Mouse (Mus musculus): ENCODE measurements around the gene Olfr194. TPM values are rescaled to one million over a fixed set of nuclear protein-coding genes. Genes with fewer than 3 reads are reported as not detected.
"Not testable (repeated sequence)": the region's sequence is repeated elsewhere in the genome, so short reads cannot be mapped to it uniquely, and the experiment has no call there.

The Olfr194 gene
- polyA plus RNA-seq (2012; rRNA removed) = not detected in 2 replicates

- Histone ChIP-seq H3K36me3 (ENCODE audit: control insufficient read depth, insufficient read depth, low read length) (no peaks in the 10 kb centered on the region), H3K4me3 (ENCODE audit: control insufficient read depth, insufficient read depth, low read length) (no peak within 1 kb of the TSS), H3K4me1 (replicated peaks; ENCODE audit: control insufficient read depth, insufficient read depth, low read length) (no peaks in the 10 kb centered on the region), H3K27ac (ENCODE audit: control insufficient read depth, insufficient read depth, low read length) (no peak within 1 kb of the TSS), H3K27me3 (ENCODE audit: control insufficient read depth, insufficient read depth, low read length) (no peaks in the 10 kb centered on the region)
- TF ChIP-seq POLR2A (IDR thresholded peaks at IDR 0.05; ENCODE audit: control insufficient read depth, extremely low read depth, insufficient read depth, low read length, poor library complexity) (no peak), CTCF (IDR thresholded peaks at IDR 0.05; ENCODE audit: borderline replicate concordance, control insufficient read depth, extremely low read depth, insufficient read depth, low read length, poor library complexity) (no peak)
- no peak for DNase-seq
Observed at GRCm38 (mm10) chr16:59120969-59121368, at the start of gene Olfr194. Gene Olfr194, minus strand, starts transcription at chr16:59121069.

GRCm38 (mm10) chr16:59170354-59170753, 49.5 kb upstream of the Olfr194 start, which contains the start of gene Olfr196:
Gene Olfr196, minus strand, starts transcription at chr16:59170454.
- WGBS = 73% methylated on average over 3 of the region's 3 CpGs
- H3K4me1 ChIP-seq (replicated peaks; ENCODE audit: control insufficient read depth, insufficient read depth, low read length) = no peaks in the 10 kb centered on the region
- DNase-seq = no peak
- TF ChIP-seq CTCF (IDR thresholded peaks at IDR 0.05; ENCODE audit: borderline replicate concordance, control insufficient read depth, extremely low read depth, insufficient read depth, low read length, poor library complexity) (no peak), POLR2A (IDR thresholded peaks at IDR 0.05; ENCODE audit: control insufficient read depth, extremely low read depth, insufficient read depth, low read length, poor library complexity) (no peak)
- H3K36me3 ChIP-seq (ENCODE audit: control insufficient read depth, insufficient read depth, low read length) = no peaks in the 10 kb centered on the region
- no peaks in the 10 kb centered on the region for H3K27me3 ChIP-seq (ENCODE audit: control insufficient read depth, insufficient read depth, low read length)
- no peak within 1 kb of the TSS for H3K4me3 ChIP-seq (ENCODE audit: control insufficient read depth, insufficient read depth, low read length)
- no peak within 1 kb of the TSS for H3K27ac ChIP-seq (ENCODE audit: control insufficient read depth, insufficient read depth, low read length)

GRCm38 (mm10) chr16:59151996-59152395, 31.1 kb upstream of the Olfr194 start:
- no peak overlapping the region for H3K27ac ChIP-seq (ENCODE audit: control insufficient read depth, insufficient read depth, low read length)
- DNase-seq = no peak
- no peaks in the 10 kb centered on the region for H3K27me3 ChIP-seq (ENCODE audit: control insufficient read depth, insufficient read depth, low read length)
- WGBS = 82% methylated on average over 2 of the region's 2 CpGs
- H3K4me1 ChIP-seq (replicated peaks; ENCODE audit: control insufficient read depth, insufficient read depth, low read length) = no peaks in the 10 kb centered on the region
- H3K4me3 ChIP-seq (ENCODE audit: control insufficient read depth, insufficient read depth, low read length) = no peak overlapping the region
- H3K36me3 ChIP-seq (ENCODE audit: control insufficient read depth, insufficient read depth, low read length) = no peaks in the 10 kb centered on the region
- TF ChIP-seq CTCF (IDR thresholded peaks at IDR 0.05; ENCODE audit: borderline replicate concordance, control insufficient read depth, extremely low read depth, insufficient read depth, low read length, poor library complexity) (no peak), POLR2A (IDR thresholded peaks at IDR 0.05; ENCODE audit: control insufficient read depth, extremely low read depth, insufficient read depth, low read length, poor library complexity) (no peak)

GRCm38 (mm10) chr16:59146746-59147145, 25.9 kb upstream of the Olfr194 start, which contains the start of gene Olfr195:
Gene Olfr195, plus strand, starts transcription at chr16:59147046.
- no peaks in the 10 kb centered on the region for H3K27me3 ChIP-seq (ENCODE audit: control insufficient read depth, insufficient read depth, low read length)
- H3K27ac ChIP-seq (ENCODE audit: control insufficient read depth, insufficient read depth, low read length) = no peak within 1 kb of the TSS
- H3K4me1 ChIP-seq (replicated peaks; ENCODE audit: control insufficient read depth, insufficient read depth, low read length) = no peaks in the 10 kb centered on the region
- WGBS = 90% methylated on average over 1 of the region's 1 CpGs
- TF ChIP-seq CTCF (IDR thresholded peaks at IDR 0.05; ENCODE audit: borderline replicate concordance, control insufficient read depth, extremely low read depth, insufficient read depth, low read length, poor library complexity) (no peak), POLR2A (IDR thresholded peaks at IDR 0.05; ENCODE audit: control insufficient read depth, extremely low read depth, insufficient read depth, low read length, poor library complexity) (no peak)
- no peak within 1 kb of the TSS for H3K4me3 ChIP-seq (ENCODE audit: control insufficient read depth, insufficient read depth, low read length)
- DNase-seq = no peak
- no peaks in the 10 kb centered on the region for H3K36me3 ChIP-seq (ENCODE audit: control insufficient read depth, insufficient read depth, low read length)

- TF ChIP-seq POLR2A (IDR thresholded peaks at IDR 0.05; ENCODE audit: control insufficient read depth, extremely low read depth, insufficient read depth, low read length, poor library complexity) = no peak
- TF ChIP-seq CTCF (IDR thresholded peaks at IDR 0.05; ENCODE audit: borderline replicate concordance, control insufficient read depth, extremely low read depth, insufficient read depth, low read length, poor library complexity) = no peak
- no peaks in the 10 kb centered on the region for H3K4me1 ChIP-seq (replicated peaks; ENCODE audit: control insufficient read depth, insufficient read depth, low read length)
- no peak overlapping the region for H3K4me3 ChIP-seq (ENCODE audit: control insufficient read depth, insufficient read depth, low read length)
- H3K27ac ChIP-seq (ENCODE audit: control insufficient read depth, insufficient read depth, low read length) = no peak overlapping the region
- no peak for DNase-seq
- no peaks in the 10 kb centered on the region for H3K36me3 ChIP-seq (ENCODE audit: control insufficient read depth, insufficient read depth, low read length)
- H3K27me3 ChIP-seq (ENCODE audit: control insufficient read depth, insufficient read depth, low read length) = no peaks in the 10 kb centered on the region
Observed at GRCm38 (mm10) chr16:59141105-59141504, 20.2 kb upstream of the Olfr194 start.

GRCm38 (mm10) chr16:59130740-59131139, 9.9 kb upstream of the Olfr194 start:
- Histone ChIP-seq H3K36me3 (ENCODE audit: control insufficient read depth, insufficient read depth, low read length) (no peaks in the 10 kb centered on the region), H3K4me3 (ENCODE audit: control insufficient read depth, insufficient read depth, low read length) (no peak overlapping the region), H3K4me1 (replicated peaks; ENCODE audit: control insufficient read depth, insufficient read depth, low read length) (no peaks in the 10 kb centered on the region), H3K27ac (ENCODE audit: control insufficient read depth, insufficient read depth, low read length) (no peak overlapping the region), H3K27me3 (ENCODE audit: control insufficient read depth, insufficient read depth, low read length) (no peaks in the 10 kb centered on the region)
- TF ChIP-seq CTCF (IDR thresholded peaks at IDR 0.05; ENCODE audit: borderline replicate concordance, control insufficient read depth, extremely low read depth, insufficient read depth, low read length, poor library complexity) (no peak), POLR2A (IDR thresholded peaks at IDR 0.05; ENCODE audit: control insufficient read depth, extremely low read depth, insufficient read depth, low read length, poor library complexity) (no peak)
- WGBS = 90% methylated on average over 1 of the region's 1 CpGs
- no peak for DNase-seq

- 94% methylated on average over 1 of the region's 1 CpGs for WGBS
Observed at GRCm38 (mm10) chr16:59111781-59112180, 9.1 kb downstream of the Olfr194 start, which contains the start of gene Olfr193. Gene Olfr193, minus strand, starts transcription at chr16:59111881.

GRCm38 (mm10) chr16:59108522-59108921, 12.3 kb downstream of the Olfr194 start:
- H3K4me3 ChIP-seq (ENCODE audit: control insufficient read depth, insufficient read depth, low read length); H3K27me3 ChIP-seq (ENCODE audit: control insufficient read depth, insufficient read depth, low read length); DNase-seq; H3K36me3 ChIP-seq (ENCODE audit: control insufficient read depth, insufficient read depth, low read length); H3K4me1 ChIP-seq (replicated peaks; ENCODE audit: control insufficient read depth, insufficient read depth, low read length); H3K27ac ChIP-seq (ENCODE audit: control insufficient read depth, insufficient read depth, low read length): not testable (repeated sequence)
- WGBS = 64% methylated on average over 5 of the region's 5 CpGs

More at GRCm38 (mm10) chr16:59111781-59112180, 9.1 kb downstream of the Olfr194 start, which contains the start of gene Olfr193:
- TF ChIP-seq POLR2A (IDR thresholded peaks at IDR 0.05; ENCODE audit: control insufficient read depth, extremely low read depth, insufficient read depth, low read length, poor library complexity) (no peak), CTCF (IDR thresholded peaks at IDR 0.05; ENCODE audit: borderline replicate concordance, control insufficient read depth, extremely low read depth, insufficient read depth, low read length, poor library complexity) (no peak)
- H3K27ac ChIP-seq (ENCODE audit: control insufficient read depth, insufficient read depth, low read length) = no peak within 1 kb of the TSS
- no peak for DNase-seq
- no peaks in the 10 kb centered on the region for H3K36me3 ChIP-seq (ENCODE audit: control insufficient read depth, insufficient read depth, low read length)
- no peaks in the 10 kb centered on the region for H3K4me1 ChIP-seq (replicated peaks; ENCODE audit: control insufficient read depth, insufficient read depth, low read length)
- H3K4me3 ChIP-seq (ENCODE audit: control insufficient read depth, insufficient read depth, low read length) = no peak within 1 kb of the TSS
- no peaks in the 10 kb centered on the region for H3K27me3 ChIP-seq (ENCODE audit: control insufficient read depth, insufficient read depth, low read length)
